Mouse (Mus musculus): ENCODE measurements around the gene Gna15.

- no peak for TF ChIP-seq EP300 (IDR thresholded peaks at IDR 0.05; ENCODE audit: low read depth in 1 of 2, low read length in 2 of 2)
- no peak for TF ChIP-seq MXI1 (IDR thresholded peaks at IDR 0.05; ENCODE audit: low read depth, low read length)
- no peak for TF ChIP-seq GATA1 (IDR thresholded peaks at IDR 0.05; ENCODE audit: low read depth, low read length)
- no peak for TF ChIP-seq HCFC1 (IDR thresholded peaks at IDR 0.05; ENCODE audit: low read depth, low read length)
- no peak for TF ChIP-seq CTCF (IDR thresholded peaks at IDR 0.05 in 2 of 3, conservative IDR thresholded peaks at IDR 0.05 in 1 of 3; ENCODE audit: control insufficient read depth in 1 of 3, insufficient read depth in 1 of 3, low read depth in 2 of 3, low read length in 3 of 3, poor library complexity in 1 of 3, severe bottlenecking in 1 of 3)
- TF ChIP-seq USF1 (IDR thresholded peaks at IDR 0.05; ENCODE audit: low read depth, low read length), result no peak
- TF ChIP-seq ZMIZ1 (IDR thresholded peaks at IDR 0.05; ENCODE audit: low read depth, low read length), result no peak
- no peak for TF ChIP-seq CHD2 (IDR thresholded peaks at IDR 0.05; ENCODE audit: low read length)
- no peak for TF ChIP-seq SIN3A (IDR thresholded peaks at IDR 0.05; ENCODE audit: low read length)
Measured at GRCm38 (mm10) chr10:81466066-81466465, 58.0 kb downstream of the Gna15 start.

Data from MEL (cell line).